Mouse (Mus musculus) kidney, embryonic 16.5 days (tissue): Measurements from ENCODE around the gene Arhgap23. TPM values are rescaled to one million over a fixed set of nuclear protein-coding genes. Genes with fewer than 3 reads are reported as not detected.
A peak's percentile ranks its signal among the peaks of the same experiment; 100 is the strongest.

ENCODE experiments used
- ATAC-seq: fragments of 200-750 bp; cut with Nextera tagmentation; 2 replicates; pipeline ENCODE4 v1.8.0; 2017; ENCODE audit warnings: moderate TSS enrichment; ENCODE audit not compliant: low FRiP score, low TSS enrichment
- H3K27ac ChIP-seq: fragments of 300-500 bp; sonication (generic); 2 replicates; pipeline ENCODE4 v1.5.1; 2014; ENCODE audit warnings: low read length
- H3K27me3 ChIP-seq: fragments of 300-500 bp; sonication (generic); 2 replicates; pipeline ENCODE4 v1.6.1; 2014; ENCODE audit warnings: low read length, control low read depth, mixed read lengths; ENCODE audit not compliant: insufficient read depth
- H3K36me3 ChIP-seq: fragments of 300-500 bp; sonication (generic); 2 replicates; pipeline ENCODE4 v1.6.1; 2014; ENCODE audit warnings: low read length, control low read depth, mixed read lengths; ENCODE audit not compliant: insufficient read depth
- H3K4me1 ChIP-seq: fragments of 300-500 bp; sonication (generic); 2 replicates; pipeline ENCODE4 v1.6.1; 2014; ENCODE audit warnings: low read length, control low read depth, mixed read lengths; ENCODE audit not compliant: insufficient read depth
- H3K4me2 ChIP-seq: fragments of 300-500 bp; sonication (generic); replicated peaks from 2 replicates; pipeline ENCODE4 v1.6.1; 2014; ENCODE audit warnings: low read depth, low read length
- H3K4me3 ChIP-seq: fragments of 300-500 bp; sonication (generic); 2 replicates; pipeline ENCODE4 v1.5.1; 2014; ENCODE audit warnings: mild to moderate bottlenecking, low read length
- H3K9ac ChIP-seq: fragments of 300-500 bp; sonication (generic); replicated peaks from 2 replicates; pipeline ENCODE4 v1.6.1; 2014; ENCODE audit warnings: low read length
- H3K9me3 ChIP-seq: fragments of 300-500 bp; sonication (generic); 2 replicates; pipeline ENCODE4 v1.6.1; 2016; ENCODE audit warnings: low read length, control low read depth
- WGBS: fragments of 180-500 bp; shearing (Covaris S2); extraction: QIAGEN DNeasy Blood & Tissue Kit; methylation state at CpG from one replicate; pipeline ENCODE4 v1.1.7; 2014; 5-methylcytosine and 5-hydroxymethylcytosine counted together
- polyA plus RNA-seq: library from polyadenylated mRNA; unstranded; fragments of >200 nt; fragmentation: Nextera tagmentation; extraction: Ambion mirVana; gene quantifications from 2 replicates; pipeline ENCODE4 v1.2.1, GENCODE M21; 2015

Gene Arhgap23
- polyA plus RNA-seq, 1 experiment from 2014 or later, result 6.2 TPM

DNA sequence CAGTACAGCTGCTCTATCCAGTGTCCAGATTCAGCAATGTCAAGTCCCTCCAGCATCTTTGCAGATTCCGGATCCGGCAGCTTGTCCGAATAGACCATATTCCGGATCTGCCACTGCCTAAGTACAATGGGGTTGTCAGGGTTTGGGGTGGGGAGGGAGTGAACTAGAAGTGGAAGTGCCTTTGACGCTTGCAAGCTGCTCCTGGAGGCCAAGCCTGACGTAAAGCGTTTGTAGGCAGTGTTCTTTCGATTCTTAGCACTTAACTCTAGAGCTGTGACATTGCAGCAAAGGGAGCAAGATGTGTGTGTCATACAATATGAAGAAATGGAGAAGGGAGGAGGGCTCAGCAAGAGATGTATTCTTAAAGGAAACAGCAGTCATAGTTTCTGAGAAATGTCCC is 26.2 kb upstream of the Arhgap23 start:
- Histone ChIP-seq H3K9me3 (no peaks in the 10 kb centered on the region), H3K36me3 (peaks cover 33% of the 10 kb centered on the region), H3K4me1 (peaks cover 16% of the 10 kb centered on the region), H3K9ac (no peak overlapping the region), H3K4me3 (no peak overlapping the region), H3K27ac (no peak overlapping the region), H3K4me2 (no peak overlapping the region), H3K27me3 (no peaks in the 10 kb centered on the region)
- ATAC-seq, result no peak
- 85% methylated on average over 8 of the region's 8 CpGs for WGBS

DNA sequence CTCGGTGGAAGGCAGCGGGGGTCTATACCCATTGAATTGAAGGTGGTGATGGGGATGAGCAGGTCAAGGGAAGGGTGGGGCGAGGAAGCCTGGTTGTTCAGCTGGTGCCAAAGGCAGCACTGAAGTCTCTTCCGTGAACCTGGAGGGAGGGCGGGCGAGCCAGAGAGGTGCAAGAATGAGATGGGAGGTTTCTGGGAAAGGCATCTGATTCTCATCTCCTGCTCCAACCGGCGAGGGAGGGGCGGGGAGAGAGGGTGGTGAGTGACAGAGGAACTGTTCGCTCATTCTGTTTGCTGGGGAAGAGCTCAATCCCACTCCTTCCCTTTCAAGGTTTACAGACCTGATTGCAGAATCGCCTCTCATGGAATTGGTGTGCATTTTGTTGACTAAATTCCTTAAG is 21.7 kb upstream of the Arhgap23 start:
- no peak for ATAC-seq
- Histone ChIP-seq H3K4me1 (peaks cover 20% of the 10 kb centered on the region), H3K9ac (no peak overlapping the region), H3K27me3 (no peaks in the 10 kb centered on the region), H3K36me3 (peaks cover 27% of the 10 kb centered on the region), H3K9me3 (no peaks in the 10 kb centered on the region), H3K27ac (no peak overlapping the region), H3K4me3 (no peak overlapping the region), H3K4me2 (no peak overlapping the region)
- 63% methylated on average over 11 of the region's 11 CpGs for WGBS

DNA sequence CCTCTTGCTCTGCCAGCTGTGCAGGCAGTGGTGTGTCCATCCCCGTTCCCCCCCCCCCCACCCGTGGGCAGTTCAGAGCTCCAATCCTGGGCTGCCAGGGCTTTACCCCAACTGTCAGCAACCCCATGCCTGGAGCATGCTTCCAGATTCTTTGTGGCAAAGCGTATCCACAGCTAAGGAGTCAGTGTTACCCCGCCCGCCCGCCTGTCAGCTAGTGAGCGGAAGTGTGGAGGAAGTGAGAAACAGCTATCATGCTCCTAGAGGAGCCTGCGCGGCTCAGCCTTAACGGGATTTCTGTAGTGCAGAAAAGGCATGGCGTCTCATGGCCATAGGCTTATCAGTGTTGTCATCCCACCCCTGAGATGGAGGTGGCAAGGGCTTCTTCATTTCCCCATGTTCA is 21.2 kb upstream of the Arhgap23 start:
- Histone ChIP-seq H3K27ac (no peak overlapping the region), H3K4me1 (peaks cover 20% of the 10 kb centered on the region), H3K4me3 (no peak overlapping the region), H3K9me3 (no peaks in the 10 kb centered on the region), H3K9ac (no peak overlapping the region), H3K27me3 (no peaks in the 10 kb centered on the region), H3K4me2 (no peak overlapping the region), H3K36me3 (peaks cover 22% of the 10 kb centered on the region)
- ATAC-seq, result no peak
- WGBS, result 67% methylated on average over 11 of the region's 11 CpGs

DNA sequence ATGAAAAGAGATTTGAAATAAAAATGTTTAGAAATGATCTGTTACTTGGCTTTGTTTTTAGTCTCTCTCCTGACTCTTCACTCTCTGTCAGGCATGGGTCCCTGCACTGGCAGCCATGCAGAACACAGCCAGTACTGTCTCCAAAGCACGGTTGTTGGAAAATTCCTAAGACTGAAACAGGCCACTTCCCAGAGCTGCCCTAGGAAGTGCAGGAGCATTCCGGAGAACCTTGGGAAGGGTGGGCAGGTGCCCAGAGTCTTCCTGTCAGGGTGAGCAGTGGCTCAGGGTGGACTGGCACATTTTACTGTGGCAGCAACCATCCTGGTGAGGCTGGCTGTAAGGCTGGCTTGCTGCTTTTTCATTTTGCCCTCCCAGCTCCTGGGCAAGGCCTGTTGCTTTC is 16.8 kb upstream of the Arhgap23 start:
- ATAC-seq, result no peak
- Histone ChIP-seq H3K27me3 (peaks cover 3% of the 10 kb centered on the region; the same call in 1 of the 2 replicates), H3K4me2 (no peak overlapping the region), H3K9me3 (no peaks in the 10 kb centered on the region), H3K4me1 (peaks cover 18% of the 10 kb centered on the region), H3K9ac (no peak overlapping the region), H3K36me3 (no peaks in the 10 kb centered on the region), H3K4me3 (no peak overlapping the region), H3K27ac (no peak overlapping the region)
- 52% methylated on average over 2 of the region's 2 CpGs for WGBS

DNA sequence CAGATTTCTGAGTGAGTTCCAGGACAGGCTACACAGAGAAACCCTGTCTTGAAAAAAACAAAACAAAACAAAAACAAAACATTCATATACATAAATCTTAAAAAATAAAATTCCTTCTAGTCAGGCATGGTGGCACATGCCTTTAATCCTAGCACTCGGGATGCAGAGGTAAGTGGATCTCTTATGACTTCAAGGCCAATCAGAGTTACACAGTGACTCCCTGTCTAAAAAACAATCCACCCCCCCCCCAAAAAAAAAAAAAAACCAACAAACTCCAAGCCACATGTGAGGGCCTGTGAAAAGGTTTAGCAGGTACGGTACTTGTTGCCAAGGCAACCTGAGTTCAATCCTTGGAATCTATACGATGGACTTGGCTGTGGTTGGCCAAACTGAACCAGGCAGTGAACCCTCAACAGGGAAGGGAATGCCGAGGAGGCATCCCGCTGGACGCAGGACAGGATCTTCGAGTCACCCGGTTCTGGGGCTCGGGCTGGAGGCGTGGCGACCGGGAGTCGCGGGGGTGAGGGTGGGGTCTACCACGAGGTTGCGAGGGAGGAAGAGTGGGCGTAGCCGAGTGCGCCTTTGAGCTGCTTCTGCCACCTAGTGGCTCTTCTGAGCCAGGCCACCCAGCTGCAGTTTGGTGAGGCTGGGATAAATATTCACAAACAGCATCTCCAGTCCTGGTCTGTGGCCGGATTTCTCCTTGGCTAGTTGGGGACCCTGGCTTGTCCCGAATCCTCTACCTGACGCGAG is 15.2 kb upstream of the Arhgap23 start:
- WGBS, result 3% methylated on average over 23 of the region's 23 CpGs
- ATAC-seq, result peak; percentile 52
- no peak overlapping the region for H3K27ac ChIP-seq
- no peak overlapping the region for H3K9ac ChIP-seq
- H3K36me3 ChIP-seq, result no peaks in the 10 kb centered on the region
- H3K27me3 ChIP-seq, result peaks cover 3% of the 10 kb centered on the region; the same call in 1 of the 2 replicates
- peak overlapping the region; percentile 39 for H3K4me3 ChIP-seq
- H3K9me3 ChIP-seq, result no peaks in the 10 kb centered on the region
- H3K4me2 ChIP-seq, result peak overlapping the region; percentile 68
- H3K4me1 ChIP-seq, result peaks cover 17% of the 10 kb centered on the region

DNA sequence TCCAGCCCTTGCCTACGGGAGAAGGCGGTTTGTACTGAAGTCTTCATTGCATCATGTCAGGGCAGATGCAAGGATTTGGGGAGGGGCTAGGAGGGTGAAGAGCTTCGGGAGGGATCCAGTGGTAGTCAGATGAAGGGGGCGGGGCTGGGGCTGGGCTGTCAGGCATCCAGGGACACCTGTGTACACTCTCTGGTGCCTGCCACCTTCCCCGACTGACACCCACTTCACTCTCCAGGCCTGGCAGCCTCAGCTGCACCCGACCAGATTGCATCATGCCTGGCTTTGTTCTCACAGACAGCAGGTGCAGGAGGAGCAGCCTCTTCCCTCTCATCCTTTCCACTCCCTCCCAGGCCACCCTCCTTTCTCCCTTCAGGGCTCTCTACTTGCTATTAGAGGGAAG is 14.3 kb upstream of the Arhgap23 start:
- no peaks in the 10 kb centered on the region for H3K9me3 ChIP-seq
- no peak for ATAC-seq
- H3K27me3 ChIP-seq, result peaks cover 4% of the 10 kb centered on the region; the same call in 1 of the 2 replicates
- no peaks in the 10 kb centered on the region for H3K36me3 ChIP-seq
- H3K9ac ChIP-seq, result no peak overlapping the region
- H3K27ac ChIP-seq, result no peak overlapping the region
- H3K4me1 ChIP-seq, result peaks cover 27% of the 10 kb centered on the region
- WGBS, result 17% methylated on average over 6 of the region's 6 CpGs
- no peak overlapping the region for H3K4me3 ChIP-seq
- H3K4me2 ChIP-seq, result no peak overlapping the region

DNA sequence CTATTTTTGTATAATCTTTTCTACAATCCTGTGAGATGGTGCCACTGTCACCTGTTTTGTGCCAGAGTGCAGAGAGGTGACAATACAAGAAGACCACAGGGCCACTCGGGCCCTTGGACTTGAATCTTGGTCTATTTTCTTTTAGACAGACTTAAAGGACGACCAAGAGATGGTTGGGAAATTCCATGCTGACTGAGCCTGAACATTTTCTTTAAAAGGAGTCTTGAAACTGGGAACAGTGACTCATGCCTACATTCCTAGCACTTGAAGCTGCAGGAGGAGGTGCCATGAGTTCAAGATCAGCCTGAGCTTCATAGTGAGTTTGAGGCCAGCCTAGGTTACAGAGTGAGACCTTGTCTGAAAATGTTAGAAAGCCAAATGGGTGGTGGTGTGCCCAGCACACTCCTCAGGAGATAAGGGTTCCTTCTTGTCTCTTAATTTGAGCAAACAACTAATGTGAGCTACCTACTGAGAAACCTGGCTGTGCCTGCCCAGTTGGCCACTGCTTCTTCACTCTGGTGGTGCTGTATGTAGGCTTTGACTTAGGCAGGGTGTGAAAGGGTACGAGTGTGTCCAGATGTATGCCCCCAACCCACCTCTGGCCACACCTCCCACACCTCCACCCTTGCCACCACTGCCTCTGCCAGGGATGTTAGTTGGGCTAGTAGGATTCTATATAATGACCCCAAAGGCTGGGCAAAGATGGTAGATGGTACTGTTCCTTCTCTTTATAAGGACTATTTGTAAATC is 13.5 kb upstream of the Arhgap23 start:
- Histone ChIP-seq H3K9me3 (no peaks in the 10 kb centered on the region), H3K27ac (no peak overlapping the region), H3K36me3 (no peaks in the 10 kb centered on the region), H3K4me2 (no peak overlapping the region), H3K9ac (no peak overlapping the region), H3K27me3 (peaks cover 8% of the 10 kb centered on the region; the same call in 1 of the 2 replicates), H3K4me3 (no peak overlapping the region), H3K4me1 (peaks cover 34% of the 10 kb centered on the region)
- WGBS, result 81% methylated on average over 3 of the region's 3 CpGs
- no peak for ATAC-seq

DNA sequence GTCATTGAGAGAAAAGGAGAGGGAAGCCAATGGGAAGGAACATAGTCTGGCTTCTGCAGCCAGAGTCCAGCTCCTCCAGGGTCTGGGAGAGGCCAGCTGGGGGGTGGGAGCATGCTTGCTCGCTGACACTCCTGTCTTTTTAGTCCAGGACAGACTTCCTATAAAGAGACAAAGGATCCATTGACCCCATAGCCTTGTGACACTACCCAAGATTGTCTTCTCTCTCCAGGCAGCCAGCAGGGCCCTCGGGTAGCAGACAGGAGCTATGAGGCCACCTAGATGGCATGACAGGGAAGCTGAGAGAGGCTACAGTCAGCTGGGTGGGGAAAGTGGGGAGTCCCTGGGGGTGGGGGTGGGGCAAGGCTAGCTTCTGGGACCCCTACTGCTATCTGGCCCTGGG is 12.6 kb upstream of the Arhgap23 start:
- no peaks in the 10 kb centered on the region for H3K9me3 ChIP-seq
- 39% methylated on average over 2 of the region's 2 CpGs for WGBS
- H3K36me3 ChIP-seq, result no peaks in the 10 kb centered on the region
- no peak overlapping the region for H3K27ac ChIP-seq
- peaks cover 8% of the 10 kb centered on the region; the same call in 1 of the 2 replicates for H3K27me3 ChIP-seq
- H3K4me1 ChIP-seq, result peaks cover 38% of the 10 kb centered on the region
- no peak overlapping the region for H3K4me3 ChIP-seq
- H3K9ac ChIP-seq, result no peak overlapping the region
- ATAC-seq, result no peak
- no peak overlapping the region for H3K4me2 ChIP-seq

DNA sequence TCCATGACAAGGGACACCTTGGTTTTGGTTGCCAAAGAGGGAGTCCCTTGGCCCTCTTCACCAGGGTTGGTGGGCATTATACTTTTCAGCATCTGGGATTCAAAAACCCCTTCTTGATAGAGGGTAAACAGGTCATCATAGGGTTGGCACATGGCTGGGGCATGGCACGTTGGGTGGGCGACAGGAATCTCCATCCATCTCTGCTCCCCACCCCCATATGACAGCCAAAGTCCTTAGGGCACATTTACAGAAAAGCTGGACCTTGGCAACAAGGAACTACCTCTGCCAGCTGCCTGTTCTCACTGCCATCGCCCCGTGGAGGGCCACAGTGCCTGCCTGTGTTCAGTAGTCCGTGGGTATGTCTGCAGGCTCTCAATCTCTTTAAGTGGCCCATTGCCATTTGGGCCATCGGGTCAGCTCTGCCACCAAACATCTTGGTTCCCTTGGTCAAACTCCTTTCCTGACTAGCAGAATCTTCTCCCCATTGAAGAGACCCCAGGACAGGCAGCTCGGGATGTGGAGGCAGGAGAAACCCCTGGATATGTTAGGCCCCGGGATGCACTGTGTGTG is 11.6 kb upstream of the Arhgap23 start:
- H3K36me3 ChIP-seq, result no peaks in the 10 kb centered on the region
- H3K27ac ChIP-seq, result no peak overlapping the region
- peaks cover 34% of the 10 kb centered on the region for H3K4me1 ChIP-seq
- H3K9ac ChIP-seq, result no peak overlapping the region
- WGBS, result 42% methylated on average over 8 of the region's 8 CpGs
- ATAC-seq, result no peak
- H3K4me3 ChIP-seq, result peak overlapping the region; percentile 57; the same call in 1 of the 2 replicates
- H3K27me3 ChIP-seq, result peaks cover 8% of the 10 kb centered on the region; the same call in 1 of the 2 replicates
- H3K4me2 ChIP-seq, result peak overlapping the region; percentile 97
- H3K9me3 ChIP-seq, result no peaks in the 10 kb centered on the region
